Mouse (Mus musculus) thymus, postnatal 36 days (tissue): Measurements from ENCODE around the gene Sec14l1.
"Not testable (repeated sequence)": the region's sequence is repeated elsewhere in the genome, so short reads cannot be mapped to it uniquely, and the experiment has no call there.

Experiments used
- DNase-seq, 2 experiments: peaks; one replicate each; pipeline ENCODE4 v3.0.0; 2022; ENCODE audit warnings: mixed read lengths in 2 of 2

The Sec14l1 gene

DNA sequence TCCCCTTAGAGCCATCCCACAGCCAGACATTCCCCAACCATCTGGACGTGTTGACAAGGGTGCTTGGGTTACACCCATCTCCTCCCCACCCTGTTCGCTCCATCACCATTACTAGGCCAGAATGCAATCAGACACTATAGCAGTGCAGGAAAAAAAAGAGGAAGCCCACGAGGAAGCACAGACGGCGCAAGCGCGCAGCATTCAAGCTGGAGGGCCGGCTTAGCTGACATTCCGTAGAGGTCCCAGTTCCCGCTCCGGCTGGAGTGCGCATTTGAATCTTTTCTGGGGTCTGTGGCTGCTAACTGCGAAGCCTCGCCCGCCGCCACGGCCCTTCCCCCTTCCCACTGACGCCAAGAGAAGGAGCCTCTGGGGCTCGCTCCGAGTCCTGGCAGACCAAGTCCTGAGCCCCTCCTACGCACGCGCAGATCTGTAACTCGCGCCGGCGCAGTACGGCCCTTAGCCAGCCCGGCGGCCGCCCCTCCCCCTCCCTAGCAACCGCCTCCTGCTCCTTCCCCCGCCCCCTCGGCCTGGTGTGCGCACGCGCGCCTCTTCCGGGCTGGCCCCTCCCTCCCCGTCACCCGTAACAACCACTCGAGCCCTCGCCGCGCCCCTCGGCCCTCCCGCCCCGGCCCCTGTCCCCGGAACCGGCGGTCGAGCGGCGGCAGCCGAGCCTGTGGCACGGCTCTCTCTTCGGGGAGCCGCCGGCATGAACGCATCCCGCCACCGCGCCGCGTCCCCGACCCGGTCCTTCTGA lies at the start of gene Sec14l1:
Gene Sec14l1 (plus strand): TSS at position 577 of the 754 bp plus-strand sequence.
- DNase-seq: peak; percentile 98 to 100

DNA sequence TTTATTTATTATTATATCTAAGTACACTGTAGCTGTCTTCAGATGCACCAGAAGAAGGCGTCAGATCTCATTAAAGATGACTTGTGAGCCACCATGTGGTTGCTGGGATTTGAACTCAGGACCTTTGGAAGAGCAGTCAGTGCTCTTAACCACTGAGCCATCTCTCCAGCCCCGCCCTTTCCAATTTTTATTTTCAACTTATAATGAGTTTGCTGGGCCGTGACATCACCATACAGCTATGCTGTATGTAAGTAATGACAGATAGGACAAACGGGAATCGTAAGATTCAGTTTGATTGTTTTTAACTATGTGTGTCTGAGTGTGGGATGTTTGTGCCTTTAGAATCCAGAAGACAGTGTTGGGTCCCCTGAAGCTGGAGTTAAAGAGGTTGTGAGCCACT lies 49.4 kb upstream of the Sec14l1 start:
- not testable (repeated sequence) for DNase-seq

DNA sequence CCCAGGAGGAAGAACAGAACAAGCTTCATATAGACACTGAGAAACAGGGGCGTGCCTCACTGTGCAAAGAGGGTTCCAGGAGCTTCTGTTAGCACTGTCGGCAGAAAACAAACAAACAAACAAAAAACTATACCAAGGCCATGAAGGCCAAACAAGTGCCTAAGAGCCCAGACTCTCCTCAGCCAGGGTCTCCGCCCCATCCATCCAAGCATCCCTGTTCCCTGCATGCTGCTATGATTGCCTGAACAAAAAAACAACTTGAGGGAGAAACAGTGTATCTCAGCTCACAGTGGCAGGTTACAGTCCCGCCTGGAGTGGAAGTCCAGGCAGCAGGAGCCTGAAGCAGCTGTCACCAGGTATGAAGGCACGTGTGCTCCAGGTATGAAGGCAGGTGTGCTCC lies 48.2 kb upstream of the Sec14l1 start:
- DNase-seq: no peak

DNA sequence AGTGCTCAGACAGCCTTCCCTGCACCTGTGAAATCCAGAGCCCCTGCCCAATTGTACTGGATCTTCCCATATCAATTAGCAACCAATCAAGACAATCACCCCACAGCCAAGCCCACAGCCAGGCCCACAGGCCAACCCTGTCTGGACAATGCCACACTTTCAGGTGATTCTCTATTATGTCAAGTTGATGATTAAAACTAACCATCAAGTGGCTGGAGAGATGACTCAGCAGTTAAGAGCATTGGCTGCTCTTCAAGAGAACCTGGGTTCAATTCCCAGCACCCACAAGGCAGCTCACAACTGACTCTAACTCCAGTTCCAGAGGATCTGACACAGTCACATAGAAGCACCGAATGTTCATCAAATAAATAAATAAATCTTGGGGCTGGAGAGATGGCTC lies 46.6 kb upstream of the Sec14l1 start:
- DNase-seq: no peak

DNA sequence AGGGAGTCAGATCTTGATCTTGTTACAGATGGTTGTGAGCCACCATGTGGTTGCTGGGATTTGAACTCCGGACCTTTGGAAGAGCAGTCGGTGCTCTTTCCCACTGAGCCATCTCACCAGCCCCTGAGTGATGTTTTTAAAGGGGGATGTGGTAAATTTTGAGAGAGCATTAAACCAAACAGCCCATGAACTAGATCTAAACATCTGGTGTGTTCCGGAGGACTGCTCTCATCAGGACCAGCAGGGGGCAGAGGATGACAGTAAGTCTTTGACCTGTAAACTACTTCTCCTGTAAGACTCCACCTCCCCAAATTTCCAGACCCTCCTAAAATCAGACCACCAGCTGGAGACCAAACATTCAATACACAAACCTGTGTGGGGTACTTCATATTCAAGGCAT lies 45.9 kb upstream of the Sec14l1 start:
- DNase-seq: peak in 1 of 2 experiments; percentile 33

DNA sequence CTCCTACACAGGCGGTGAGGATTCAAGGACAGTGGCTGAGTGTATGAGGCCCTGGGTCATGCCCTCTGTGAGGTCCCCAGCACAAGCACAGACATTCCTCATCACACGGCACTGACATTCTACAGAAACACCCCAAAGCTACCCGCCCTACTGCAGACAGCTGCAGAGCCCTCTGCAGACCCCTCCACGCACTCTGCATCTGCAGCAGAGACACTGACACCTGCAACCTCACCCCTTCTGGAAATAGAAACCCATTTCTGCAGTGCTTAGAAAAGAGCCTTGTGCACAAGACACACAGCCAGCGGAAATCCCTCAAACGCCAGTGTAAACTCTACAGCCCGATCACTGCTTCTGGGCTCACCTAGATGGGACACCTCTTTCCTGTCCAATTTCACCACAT lies 44.3 kb upstream of the Sec14l1 start:
- DNase-seq: peak; percentile 33 to 66

DNA sequence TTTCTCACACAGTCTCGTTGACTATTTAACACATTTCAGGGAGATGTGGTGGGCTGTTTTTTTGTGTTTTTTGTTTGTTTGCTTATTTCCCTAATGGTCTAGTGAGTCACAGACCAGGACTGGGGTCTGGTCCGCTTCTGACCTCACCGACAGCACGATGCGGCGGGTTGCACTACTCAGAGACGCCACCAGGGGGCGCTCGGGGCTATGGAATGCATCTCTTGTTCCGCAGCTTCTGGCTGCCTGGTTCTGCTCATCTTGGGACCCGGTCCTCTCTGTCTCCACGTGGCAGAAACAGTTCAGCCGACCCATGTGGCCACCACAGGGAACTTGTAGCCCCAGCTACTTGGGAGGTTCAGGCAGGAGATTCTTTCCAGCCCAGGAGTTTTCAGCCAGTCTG lies 42.8 kb upstream of the Sec14l1 start:
- DNase-seq: peak; percentile 64 to 76

DNA sequence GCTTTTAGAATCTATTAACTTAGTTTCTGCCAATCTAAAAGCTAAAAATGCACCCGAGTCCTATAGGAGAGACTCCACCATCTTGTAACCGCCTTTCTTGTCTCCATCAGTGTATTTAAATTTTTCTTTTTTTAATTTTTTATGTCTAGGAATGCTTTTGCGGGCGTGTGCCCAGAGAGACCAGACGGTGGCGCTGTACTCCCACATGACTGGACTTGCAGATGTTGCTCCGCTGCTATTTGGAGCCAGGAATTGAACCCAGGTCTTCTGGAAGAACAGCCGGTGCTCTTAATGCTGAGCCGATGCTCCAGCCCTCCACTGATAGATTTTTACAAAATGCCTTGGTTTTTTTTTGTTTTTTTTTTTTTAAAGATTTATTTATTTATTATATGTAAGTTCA lies 41.5 kb upstream of the Sec14l1 start:
- DNase-seq: no peak

DNA sequence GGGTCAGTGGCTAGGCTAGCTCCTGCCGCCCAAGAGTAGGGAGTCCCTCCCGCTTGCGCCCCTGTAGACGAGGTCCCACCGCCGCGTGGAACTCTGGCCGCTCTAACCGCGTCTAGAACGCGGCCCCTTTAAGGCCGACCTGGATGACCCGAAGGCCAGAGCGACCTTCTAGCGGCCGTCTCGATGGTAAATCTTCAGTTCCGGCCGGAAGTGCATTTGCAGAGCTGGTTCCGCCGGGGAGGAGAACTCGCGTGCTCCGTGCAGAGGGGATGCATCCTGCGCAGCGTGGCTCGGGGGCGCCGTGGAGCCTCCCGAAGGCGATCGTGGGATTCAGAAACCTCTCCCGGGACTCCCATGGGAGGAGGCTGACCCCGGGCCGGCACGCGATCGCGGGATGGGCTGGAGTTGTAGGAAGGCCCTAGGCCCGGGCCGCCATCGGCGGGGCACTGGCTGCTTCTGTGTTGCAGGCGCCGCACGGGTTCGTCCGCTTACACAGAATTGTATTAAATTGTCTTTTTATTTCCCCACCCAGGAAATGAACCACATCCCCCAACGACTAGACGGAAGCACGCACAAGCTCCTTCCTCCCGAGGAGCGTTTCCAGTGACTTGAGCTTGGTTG lies 38.3 kb upstream of the Sec14l1 start:
- peak; percentile 81 to 83 for DNase-seq

DNA sequence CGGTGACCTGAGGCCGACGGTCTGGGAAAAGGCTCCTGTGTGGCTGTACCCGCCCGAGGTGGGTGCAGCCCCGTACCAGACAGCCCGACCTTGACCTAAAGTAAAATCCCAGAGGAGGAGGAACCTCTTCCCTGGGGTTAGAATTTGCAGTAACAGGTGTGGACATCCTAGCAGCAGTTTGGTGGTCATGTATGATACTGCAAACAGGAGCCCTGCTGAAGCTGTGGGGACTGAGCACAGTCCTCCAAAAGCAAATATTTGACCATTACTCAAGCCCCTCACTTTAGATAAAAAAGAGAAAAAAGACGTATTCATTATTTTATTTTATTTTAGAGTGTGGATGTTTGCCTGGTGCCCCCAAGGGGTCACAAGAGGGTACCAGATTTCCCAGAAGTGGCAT lies 37.7 kb upstream of the Sec14l1 start:
- no peak for DNase-seq

DNA sequence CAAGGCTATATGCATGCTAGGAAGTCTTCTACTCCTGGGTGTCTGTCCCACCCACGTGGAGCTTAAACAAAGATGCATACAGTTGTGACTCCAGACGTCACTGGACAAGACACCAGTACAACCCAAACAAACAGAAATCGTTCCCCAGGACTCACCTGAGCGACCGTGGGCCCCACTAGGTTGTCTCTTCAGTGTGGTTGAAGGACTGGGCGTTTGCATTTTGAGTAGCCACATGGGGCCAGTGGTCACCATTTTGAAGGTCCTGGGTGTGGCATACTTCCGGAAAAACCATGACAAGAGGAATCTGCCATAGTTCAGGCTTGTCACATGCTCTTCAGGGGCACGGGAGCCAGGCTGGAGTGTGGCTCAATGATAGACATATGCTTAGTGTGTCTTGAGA lies 37.1 kb upstream of the Sec14l1 start:
- DNase-seq: no peak

DNA sequence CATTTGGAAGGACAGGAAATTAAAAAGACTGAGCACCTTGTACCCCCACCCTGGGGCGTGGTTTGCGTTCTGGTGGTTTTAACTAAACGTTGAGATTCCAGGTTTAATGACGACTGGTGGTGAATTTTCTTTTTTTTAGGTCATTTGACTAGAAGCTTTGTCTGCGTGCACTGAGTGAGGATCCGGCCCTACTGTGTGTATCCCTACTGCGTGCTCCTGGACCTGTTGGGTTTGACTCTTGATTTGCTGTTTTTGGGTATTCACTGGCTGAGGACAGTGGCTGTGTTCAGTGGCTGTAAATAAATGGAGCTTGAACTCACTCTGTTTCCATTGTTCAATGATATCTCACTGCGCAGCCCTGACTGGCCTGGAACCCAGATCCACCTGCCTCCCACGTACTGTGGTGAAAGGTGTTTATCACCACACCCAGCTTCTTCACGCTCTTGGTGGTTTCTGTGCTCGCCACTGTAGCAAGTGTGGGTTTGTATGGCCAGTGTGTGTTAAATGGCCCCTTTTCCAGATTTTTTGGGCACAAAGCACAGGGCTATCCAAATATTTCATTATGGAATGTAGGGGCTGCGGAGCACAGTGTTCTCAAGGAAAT lies 36.2 kb upstream of the Sec14l1 start:
- no peak for DNase-seq

DNA sequence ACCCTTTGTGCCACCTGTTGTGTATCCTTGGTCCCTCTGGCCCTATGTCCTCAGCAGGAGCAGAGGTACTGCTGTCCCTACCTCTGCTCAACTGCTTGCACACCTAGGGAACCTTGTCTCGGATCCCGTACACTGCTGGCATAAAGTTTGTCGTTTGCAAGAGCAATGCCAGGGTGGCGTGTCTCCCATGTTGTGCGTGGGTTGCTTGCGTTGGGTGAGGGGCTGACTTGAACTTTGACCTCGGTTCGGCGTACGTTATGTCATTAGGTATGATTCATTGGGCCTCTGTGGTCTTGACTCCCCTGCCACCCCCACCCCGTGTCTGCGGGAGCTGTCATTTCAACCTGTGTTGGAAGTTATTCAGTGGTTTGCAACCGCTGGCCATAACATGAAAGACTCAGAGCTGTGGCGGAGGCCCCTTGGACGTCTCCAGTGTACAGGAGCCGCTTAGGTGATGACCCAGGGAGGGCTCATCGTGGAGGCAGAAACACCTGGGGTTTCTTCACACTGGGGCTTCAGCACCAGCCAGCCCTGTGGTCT lies 35.2 kb upstream of the Sec14l1 start:
- DNase-seq: no peak

DNA sequence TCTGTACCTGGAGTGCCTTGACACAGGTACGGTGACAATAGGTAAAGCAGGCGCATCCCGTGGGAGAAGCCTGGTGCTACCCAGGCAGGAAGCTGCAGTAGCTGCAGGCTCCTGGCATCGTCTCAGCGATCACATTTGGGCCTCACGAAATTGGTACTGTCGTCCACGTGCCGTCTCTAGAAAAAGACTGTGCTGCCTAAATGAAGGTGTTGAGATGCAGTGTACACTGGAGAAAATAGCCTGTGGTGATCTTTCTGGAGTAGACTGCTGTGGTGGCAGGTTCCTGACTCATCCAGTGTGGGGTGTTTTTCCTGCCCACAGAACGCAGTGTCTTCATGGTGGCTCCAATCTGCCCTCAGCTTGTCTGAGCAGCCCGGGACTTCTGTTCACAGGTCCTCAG lies 34.8 kb upstream of the Sec14l1 start:
- no peak for DNase-seq

DNA sequence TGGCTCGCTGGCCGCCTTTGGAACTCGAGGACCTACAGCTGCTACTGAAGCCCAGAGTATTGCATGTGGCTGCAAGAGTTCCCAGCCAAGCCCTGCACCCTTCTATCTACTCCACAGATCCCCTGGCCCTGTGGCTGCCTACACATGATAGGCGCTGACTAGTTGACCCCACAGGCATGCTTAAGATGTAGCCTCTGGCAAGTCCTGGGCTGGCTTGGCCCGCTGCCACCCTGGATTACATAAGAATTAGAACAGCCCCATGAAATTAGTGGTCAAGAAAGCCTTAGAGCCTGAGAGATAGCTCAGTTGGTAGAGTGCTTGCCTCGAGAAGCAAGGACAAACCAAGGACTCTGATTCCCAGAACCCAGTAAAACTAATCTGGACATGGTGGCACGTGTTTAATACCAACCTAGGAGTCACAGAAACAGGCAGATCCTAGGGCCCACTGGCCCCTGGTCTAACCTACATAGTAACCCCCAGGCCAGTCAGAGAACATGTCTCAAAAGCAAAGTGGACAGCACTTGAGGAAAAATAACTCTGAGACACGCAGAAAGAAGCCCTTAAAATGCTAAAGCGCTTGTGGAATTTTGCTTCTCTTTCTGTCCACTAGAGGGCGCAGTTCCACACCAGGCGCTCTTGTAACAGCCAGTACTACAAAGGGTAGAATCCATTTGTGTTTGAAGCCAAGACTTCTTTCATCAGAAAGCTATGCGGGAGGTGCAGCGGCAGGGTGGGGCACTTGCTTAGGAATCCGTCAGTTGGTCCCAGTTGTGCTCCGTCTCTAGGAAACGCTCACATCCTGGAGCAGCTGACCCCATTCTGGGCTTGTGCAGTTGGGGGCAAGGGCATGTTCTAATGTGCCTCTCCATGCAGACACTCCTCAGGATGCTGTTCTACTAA lies 33.6 kb upstream of the Sec14l1 start:
- peak; percentile 48 to 53 for DNase-seq

DNA sequence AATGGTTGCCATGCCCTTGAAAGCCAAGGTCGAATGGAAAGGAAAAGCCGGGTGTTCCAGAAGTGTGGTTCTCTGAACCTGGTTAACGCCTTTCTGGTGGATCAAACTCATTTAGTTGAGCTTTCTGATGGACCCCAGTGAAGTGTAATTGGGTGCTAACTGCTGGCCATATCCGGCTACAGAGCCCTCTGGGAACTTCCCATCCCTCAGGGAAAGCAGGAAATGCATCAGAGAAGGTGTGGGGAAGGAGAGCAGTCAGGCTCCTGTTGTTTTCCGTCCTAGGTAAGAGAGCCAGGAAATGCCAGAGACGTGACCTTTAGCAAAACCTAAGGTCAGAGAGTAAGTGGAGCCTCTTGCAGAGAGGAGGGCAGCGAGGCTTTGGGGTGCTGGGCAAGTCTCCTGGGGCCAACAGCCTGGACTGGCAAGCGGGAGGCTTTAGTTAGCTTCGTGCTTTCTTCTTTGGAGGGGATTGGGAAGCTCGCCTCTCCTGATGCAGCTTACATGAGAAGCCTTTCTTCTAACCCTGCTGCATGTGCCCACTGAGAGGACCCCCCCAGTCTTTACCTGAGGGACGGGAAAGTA lies 32.5 kb upstream of the Sec14l1 start:
- no peak for DNase-seq

DNA sequence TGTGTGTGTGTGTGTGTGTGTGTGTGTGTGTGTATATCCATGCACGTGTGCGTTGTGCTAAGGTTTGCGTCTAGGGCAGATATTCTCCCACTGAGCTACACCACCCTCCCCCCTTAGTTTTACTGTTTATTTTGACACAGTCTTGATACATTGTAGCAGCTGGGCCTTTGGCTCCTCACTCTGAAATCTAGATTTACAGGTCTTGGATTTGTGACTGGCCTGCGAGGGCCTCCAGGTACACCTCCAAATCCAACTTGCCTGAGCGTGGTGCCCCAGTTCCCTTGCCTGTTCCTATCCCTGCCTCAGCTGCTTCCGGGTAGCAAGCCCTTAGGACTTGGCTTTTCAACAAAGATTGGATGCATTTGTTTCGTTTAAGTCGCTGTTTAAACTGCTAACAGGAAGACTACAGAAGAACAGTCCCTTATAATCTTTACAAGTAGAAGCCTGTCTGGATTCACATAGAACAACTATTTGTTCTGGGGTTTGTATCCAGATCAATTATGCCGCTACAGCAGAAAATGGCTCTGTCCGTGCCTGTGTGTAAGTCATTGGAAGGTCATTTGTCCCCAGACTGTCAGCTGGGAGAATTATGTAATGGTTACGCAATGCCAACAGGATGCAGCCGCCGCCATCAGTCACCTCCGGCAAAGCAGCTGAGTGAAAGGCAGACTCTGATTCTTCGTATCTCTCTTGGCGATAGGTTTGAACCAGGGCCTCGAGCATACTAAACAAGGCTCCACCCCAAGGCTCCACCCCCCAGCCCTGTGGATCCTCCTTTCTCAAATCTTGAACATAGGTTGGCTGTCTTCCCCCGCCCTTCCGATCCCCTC lies 31.7 kb upstream of the Sec14l1 start:
- DNase-seq: no peak

DNA sequence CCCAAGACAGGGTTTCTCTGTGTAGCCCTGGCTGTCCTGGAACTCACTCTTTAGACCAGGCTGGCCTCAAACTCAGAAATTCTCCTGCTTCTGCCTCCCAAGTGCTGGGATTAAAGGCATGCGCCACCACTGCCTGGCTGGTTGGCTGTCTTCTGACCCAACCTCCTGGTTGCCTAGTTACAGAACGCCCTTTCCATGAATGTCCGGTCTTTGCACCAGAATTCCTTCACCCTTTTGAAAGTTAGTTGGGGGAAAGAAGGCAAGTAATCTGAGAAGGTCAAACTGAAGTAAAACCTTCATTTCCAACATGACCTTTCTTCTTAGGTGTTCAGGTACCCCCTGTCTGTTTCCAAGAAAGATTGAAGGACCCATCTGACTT lies 31.1 kb upstream of the Sec14l1 start:
- not testable (repeated sequence) for DNase-seq

DNA sequence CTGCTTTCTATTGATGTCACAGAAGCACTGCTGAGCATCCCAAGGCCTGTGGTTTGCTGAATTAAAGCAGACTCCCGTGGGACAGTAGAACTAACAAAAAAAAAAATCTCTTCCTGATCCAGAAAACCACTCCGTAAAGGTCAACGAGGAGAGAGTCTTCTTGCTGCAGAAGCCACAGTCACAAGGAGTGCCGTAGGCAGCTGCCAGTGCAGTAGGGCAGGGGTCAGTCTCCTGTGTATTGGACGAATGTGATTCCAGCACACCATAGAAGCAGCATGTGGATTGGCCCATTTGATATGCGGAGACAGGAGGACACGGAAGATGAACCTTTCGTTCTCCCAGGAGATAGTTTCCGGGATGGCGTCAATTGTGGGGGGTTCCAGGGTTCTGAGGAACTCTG lies 28.8 kb upstream of the Sec14l1 start:
- DNase-seq: no peak

DNA sequence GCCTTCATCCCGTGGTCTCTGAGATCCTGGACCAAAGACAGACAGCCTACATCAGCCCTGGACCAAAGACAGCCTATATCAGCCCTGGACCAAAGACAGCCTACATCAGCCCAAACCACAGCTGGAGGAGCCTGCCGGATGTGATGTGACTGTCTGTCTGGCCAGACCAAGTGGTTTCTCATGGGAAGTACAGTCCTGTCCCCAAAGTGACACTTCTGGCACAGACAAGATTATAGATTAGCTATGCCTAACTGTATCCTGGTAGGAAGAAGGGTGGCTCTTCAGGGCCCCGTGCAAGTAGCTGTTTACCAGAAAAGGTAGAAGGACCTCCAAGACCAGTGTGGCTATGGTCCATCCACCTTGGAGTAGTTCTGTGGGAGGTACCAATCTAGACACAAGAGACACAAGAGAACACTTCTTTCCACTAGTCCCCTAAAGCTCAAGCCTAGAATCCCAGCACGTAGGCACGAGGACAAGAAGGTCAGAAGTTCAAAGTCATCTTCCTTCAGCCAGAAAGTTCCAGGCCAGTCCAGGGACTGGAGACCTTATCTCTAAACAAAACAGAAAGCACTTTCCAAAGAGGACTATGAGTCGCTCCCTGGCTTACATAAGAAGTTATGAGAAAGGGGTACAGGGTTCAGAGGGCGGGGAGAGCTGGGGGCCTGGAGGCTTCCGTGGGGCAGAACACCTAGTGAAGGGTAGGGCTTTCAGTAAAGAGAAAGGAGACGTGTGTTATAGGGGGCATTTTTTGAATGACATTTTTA lies 27.8 kb upstream of the Sec14l1 start:
- no peak for DNase-seq
